Mouse (Mus musculus): ENCODE measurements around the gene Akap7.

- TF ChIP-seq POLR2A (IDR thresholded peaks at IDR 0.05; ENCODE audit: low read depth, low read length) (no peak), CTCF (IDR thresholded peaks at IDR 0.05; ENCODE audit: extremely low read depth, insufficient read length, insufficient replicate concordance, low read depth, low read length) (no peak)
Observed at GRCm38 (mm10) chr10:25145851-25146250, 161.8 kb downstream of the Akap7 start.
